Mouse (Mus musculus) bone marrow, adult 2 months (tissue): ENCODE measurements around the gene Agbl4.

ENCODE experiments used
- CTCF ChIP-seq: fragments of 200-500 bp; IDR thresholded peaks from 2 replicates; pipeline ENCODE4 v1.5.1; 2011; ENCODE audit warnings: low read length, control low read depth; ENCODE audit not compliant: control insufficient read depth, insufficient read depth
- POLR2A ChIP-seq: fragments of 200-500 bp; IDR thresholded peaks from 2 replicates; pipeline ENCODE4 v1.6.1; 2011; ENCODE audit warnings: low read depth, mild to moderate bottlenecking, control low read depth, low read length, borderline replicate concordance; ENCODE audit not compliant: control insufficient read depth

DNA sequence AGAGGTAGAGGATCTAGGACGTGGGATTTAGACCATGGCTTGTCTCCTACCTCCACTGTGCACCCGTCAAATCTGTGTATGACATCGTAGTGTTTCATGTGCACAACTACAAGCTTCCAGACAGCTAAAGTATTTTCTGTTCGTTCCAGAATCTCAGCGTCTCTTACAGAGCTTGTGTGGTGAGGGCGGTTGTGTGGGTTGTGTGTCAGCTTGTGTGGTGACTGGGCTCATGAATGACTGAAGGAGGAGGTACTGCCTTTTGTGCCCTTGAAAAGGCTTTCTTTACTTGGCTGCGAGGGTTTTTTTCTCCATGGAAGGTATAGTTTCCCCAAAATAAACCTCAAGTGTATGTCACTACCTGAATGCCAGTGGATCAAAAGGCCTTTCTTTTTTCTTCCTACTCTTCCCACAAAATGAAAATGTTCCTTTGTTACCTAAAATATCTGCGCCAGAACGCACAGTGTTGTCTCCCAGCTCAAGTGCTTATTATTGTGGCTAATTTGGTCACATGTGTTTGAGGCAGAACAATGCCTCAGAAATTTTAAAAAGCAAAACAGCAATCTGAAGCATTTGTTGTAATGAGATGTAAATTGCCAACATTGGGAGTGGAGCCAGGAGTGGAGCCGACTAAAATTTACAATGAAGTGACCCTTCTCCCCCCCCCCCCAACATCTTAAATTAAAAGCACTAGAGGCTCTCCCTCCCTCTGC is 1046.6 kb downstream of the Agbl4 start:
- TF ChIP-seq POLR2A (no peak), CTCF (no peak)
